Mouse (Mus musculus) liver, embryonic 16.5 days (tissue): Measurements from ENCODE around the gene Pi4k2a. TPM values are rescaled to one million over a fixed set of nuclear protein-coding genes. Genes with fewer than 3 reads are reported as not detected.
"Not testable (repeated sequence)": the region's sequence is repeated elsewhere in the genome, so short reads cannot be mapped to it uniquely, and the experiment has no call there.

Source experiments
- ATAC-seq: fragments of 200-750 bp; cut with Nextera tagmentation; 2 replicates; pipeline ENCODE4 v1.8.0; 2017; ENCODE audit warnings: low read depth, mild to moderate bottlenecking, moderate number of reproducible peaks, moderate library complexity
- H3K27ac ChIP-seq: fragments of 300-500 bp; sonication (generic); 2 replicates; pipeline ENCODE4 v1.5.1; 2014; ENCODE audit warnings: mild to moderate bottlenecking, low read length
- H3K27me3 ChIP-seq: fragments of 300-500 bp; sonication (generic); 2 replicates; pipeline ENCODE4 v1.6.1; 2014; ENCODE audit warnings: low read depth, low read length, mixed read lengths; ENCODE audit not compliant: control insufficient read depth, insufficient read depth
- H3K36me3 ChIP-seq: fragments of 300-500 bp; sonication (generic); 2 replicates; pipeline ENCODE4 v1.6.1; 2014; ENCODE audit warnings: mild to moderate bottlenecking; ENCODE audit not compliant: control insufficient read depth, insufficient read depth
- H3K4me1 ChIP-seq: fragments of 300-500 bp; sonication (generic); 2 replicates; pipeline ENCODE4 v1.6.1; 2014; ENCODE audit warnings: low read depth, low read length, mixed read lengths; ENCODE audit not compliant: control insufficient read depth
- H3K4me2 ChIP-seq: fragments of 300-500 bp; sonication (generic); 2 replicates; pipeline ENCODE4 v1.6.1; 2014; ENCODE audit warnings: low read depth, low read length, mixed read lengths
- H3K4me3 ChIP-seq: fragments of 300-500 bp; sonication (generic); 2 replicates; pipeline ENCODE4 v1.5.1; 2014; ENCODE audit warnings: low read depth, mild to moderate bottlenecking, low read length
- H3K9ac ChIP-seq: fragments of 300-500 bp; sonication (generic); 2 replicates; pipeline ENCODE4 v1.6.1; 2014; ENCODE audit warnings: low read depth, low read length
- H3K9me3 ChIP-seq: fragments of 300-500 bp; sonication (generic); replicated peaks from 2 replicates; pipeline ENCODE4 v1.6.1; 2016; ENCODE audit warnings: low read length; ENCODE audit not compliant: control insufficient read depth
- WGBS: fragments of 180-500 bp; shearing (Covaris S2); extraction: QIAGEN DNeasy Blood & Tissue Kit; methylation state at CpG from one replicate; pipeline ENCODE4 v1.1.7; 2014; ENCODE audit not compliant: insufficient replicate concordance; 5-methylcytosine and 5-hydroxymethylcytosine counted together
- polyA plus RNA-seq: library from polyadenylated mRNA; unstranded; fragments of >200 nt; fragmentation: Nextera tagmentation; extraction: Ambion mirVana; gene quantifications from 2 replicates; pipeline ENCODE4 v1.2.1, GENCODE M21; 2015

Gene Pi4k2a
- polyA plus RNA-seq, 1 experiment from 2014 or later: 4.0 TPM

DNA sequence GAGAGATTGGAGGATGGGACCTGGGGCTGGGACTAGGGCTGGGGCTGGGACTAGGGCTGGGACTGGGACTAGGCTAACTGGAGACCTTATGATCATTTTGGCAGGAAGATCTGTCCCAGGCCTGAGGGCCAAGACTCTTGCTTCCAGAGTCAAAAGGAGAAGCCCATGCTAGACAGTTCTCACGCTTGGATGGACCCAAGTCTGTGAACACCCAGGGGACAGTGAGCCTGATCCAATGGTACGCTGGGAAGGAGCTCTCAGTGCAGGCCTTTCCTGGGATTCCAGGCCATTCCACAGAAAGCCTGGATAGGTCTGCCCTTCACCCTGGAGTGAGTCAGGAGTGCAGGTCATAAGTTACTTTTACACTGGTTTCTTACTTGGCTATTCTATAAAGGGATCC is 15.2 kb upstream of the Pi4k2a start:
- ATAC-seq: no peak
- WGBS: 63% methylated on average over 2 of the region's 2 CpGs
- H3K27ac ChIP-seq: no peak overlapping the region

DNA sequence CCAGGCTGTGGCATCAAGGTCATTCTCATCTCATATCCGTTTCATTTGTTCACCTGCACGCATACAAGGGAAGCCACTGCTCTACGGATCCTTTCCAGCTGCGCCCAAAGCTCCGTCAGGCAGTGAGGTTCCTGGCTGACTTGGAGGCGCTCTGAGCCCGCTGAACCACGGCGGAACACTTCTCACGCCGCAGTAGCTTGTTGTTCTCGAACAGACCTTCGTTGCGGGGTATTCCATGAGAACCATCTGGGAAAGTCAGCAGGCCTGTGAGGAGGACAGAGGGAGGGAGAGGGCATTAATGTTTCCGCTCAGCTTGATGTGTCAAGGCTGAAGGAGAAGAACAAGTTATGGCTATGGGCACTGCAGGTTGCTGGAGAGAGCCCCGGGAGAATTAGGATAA is 14.3 kb upstream of the Pi4k2a start:
- no peaks in the 10 kb centered on the region for H3K9me3 ChIP-seq
- no peak for ATAC-seq
- H3K4me1 ChIP-seq: no peaks in the 10 kb centered on the region
- no peaks in the 10 kb centered on the region for H3K36me3 ChIP-seq
- 81% methylated on average over 16 of the region's 16 CpGs for WGBS
- no peak overlapping the region for H3K9ac ChIP-seq
- H3K4me3 ChIP-seq: no peak overlapping the region
- H3K27me3 ChIP-seq: no peaks in the 10 kb centered on the region
- H3K4me2 ChIP-seq: no peak overlapping the region
- no peak overlapping the region for H3K27ac ChIP-seq

More for the DNA sequence above, 15.2 kb upstream of the Pi4k2a start:
- Histone ChIP-seq H3K4me1 (no peaks in the 10 kb centered on the region), H3K27me3 (no peaks in the 10 kb centered on the region), H3K9ac (no peak overlapping the region), H3K36me3 (no peaks in the 10 kb centered on the region), H3K9me3 (no peaks in the 10 kb centered on the region), H3K4me3 (no peak overlapping the region), H3K4me2 (no peak overlapping the region)

- Histone ChIP-seq H3K9ac (no peak overlapping the region), H3K27me3 (no peaks in the 10 kb centered on the region), H3K4me2 (no peak overlapping the region), H3K4me1 (no peaks in the 10 kb centered on the region), H3K4me3 (no peak overlapping the region), H3K27ac (no peak overlapping the region), H3K36me3 (no peaks in the 10 kb centered on the region), H3K9me3 (no peaks in the 10 kb centered on the region)
- 82% methylated on average over 8 of the region's 8 CpGs for WGBS
- ATAC-seq: no peak
These were observed 11.7 kb upstream of the Pi4k2a start for GRCm38 (mm10) chr19:42078566-42078965.

DNA sequence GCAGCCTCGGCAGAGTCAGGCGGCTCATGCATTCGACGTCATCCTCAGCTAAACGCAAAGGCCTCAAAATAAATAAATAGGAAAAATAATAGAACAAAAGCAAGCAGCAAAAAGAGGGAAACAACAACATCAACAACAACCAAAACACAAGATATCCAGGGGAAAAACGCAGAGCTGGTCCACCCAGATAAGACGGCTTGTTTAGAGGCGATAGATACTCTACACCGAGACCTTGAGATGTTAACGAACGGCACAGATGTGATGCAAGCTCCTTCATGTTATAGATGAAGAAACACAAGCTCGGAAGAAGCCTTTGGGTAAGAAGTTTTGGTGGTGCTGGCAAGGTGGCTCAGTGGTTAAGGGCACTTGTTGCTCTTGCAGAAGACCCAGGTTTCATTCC is 11.3 kb upstream of the Pi4k2a start:
- 70% methylated on average over 12 of the region's 12 CpGs for WGBS

DNA sequence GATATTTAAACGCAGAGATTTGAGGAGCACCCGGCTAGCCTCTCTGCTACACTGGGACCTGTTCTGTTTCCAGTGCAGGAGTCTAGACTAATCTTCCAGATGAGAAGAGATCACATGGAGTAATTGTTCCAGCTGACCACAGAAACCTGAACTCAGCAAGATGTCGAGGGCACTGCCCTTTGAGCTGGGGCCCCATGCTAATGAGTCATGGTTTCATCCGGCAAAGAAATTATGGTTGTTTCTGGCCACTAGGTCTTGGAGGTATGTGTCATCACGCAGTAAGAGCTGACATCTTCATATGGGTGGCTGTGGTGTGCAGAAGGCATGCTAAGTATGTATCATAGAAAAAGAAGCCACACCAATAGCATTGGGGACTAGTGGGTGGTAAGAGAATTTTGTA is 10.3 kb upstream of the Pi4k2a start:
- Histone ChIP-seq H3K4me3 (no peak overlapping the region), H3K36me3 (no peaks in the 10 kb centered on the region), H3K27me3 (no peaks in the 10 kb centered on the region), H3K9me3 (no peaks in the 10 kb centered on the region), H3K4me2 (no peak overlapping the region), H3K27ac (no peak overlapping the region), H3K4me1 (no peaks in the 10 kb centered on the region), H3K9ac (no peak overlapping the region)
- 52% methylated on average over 5 of the region's 5 CpGs for WGBS
- ATAC-seq: no peak

More for the DNA sequence above, 11.3 kb upstream of the Pi4k2a start:
- H3K27ac ChIP-seq: no peak overlapping the region
- H3K9ac ChIP-seq: no peak overlapping the region
- H3K36me3 ChIP-seq: no peaks in the 10 kb centered on the region
- H3K27me3 ChIP-seq: no peaks in the 10 kb centered on the region
- ATAC-seq: no peak
- H3K9me3 ChIP-seq: no peaks in the 10 kb centered on the region
- no peak overlapping the region for H3K4me2 ChIP-seq
- no peak overlapping the region for H3K4me3 ChIP-seq
- H3K4me1 ChIP-seq: no peaks in the 10 kb centered on the region

GRCm38 (mm10) chr19:42080469-42080868 is 9.8 kb upstream of the Pi4k2a start:
- Histone ChIP-seq H3K4me3 (no peak overlapping the region), H3K27ac (no peak overlapping the region), H3K4me1 (no peaks in the 10 kb centered on the region), H3K4me2 (no peak overlapping the region), H3K9ac (no peak overlapping the region), H3K27me3 (no peaks in the 10 kb centered on the region), H3K9me3 (no peaks in the 10 kb centered on the region), H3K36me3 (no peaks in the 10 kb centered on the region)
- ATAC-seq: no peak
- WGBS: 70% methylated on average over 11 of the region's 11 CpGs

- H3K9ac ChIP-seq, H3K27ac ChIP-seq, ATAC-seq, H3K4me1 ChIP-seq, H3K4me3 ChIP-seq, H3K9me3 ChIP-seq, H3K27me3 ChIP-seq, H3K36me3 ChIP-seq, H3K4me2 ChIP-seq: not testable (repeated sequence)
- 59% methylated on average over 5 of the region's 5 CpGs for WGBS
These were observed 8.7 kb upstream of the Pi4k2a start for GRCm38 (mm10) chr19:42081613-42082012.

DNA sequence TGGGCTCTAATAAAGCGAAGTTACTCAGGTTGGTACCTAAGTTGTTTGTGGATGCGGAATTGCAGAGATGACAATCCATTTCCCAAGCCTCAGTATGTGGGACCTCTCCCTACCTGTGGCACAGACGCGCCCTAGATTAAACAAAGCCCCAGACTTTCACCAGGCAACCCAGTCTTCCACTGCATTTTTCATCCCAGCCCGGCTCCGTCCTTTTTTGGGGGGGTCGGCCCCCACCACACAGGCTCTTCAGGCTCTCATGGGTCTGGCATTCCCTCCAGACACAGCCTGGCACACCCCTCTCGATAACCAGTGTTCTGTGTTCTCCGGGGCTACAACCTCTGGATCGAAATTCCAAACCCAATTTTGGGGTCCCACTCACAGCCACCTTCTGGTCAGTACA is 4.6 kb upstream of the Pi4k2a start:
- Histone ChIP-seq H3K4me3 (peak overlapping the region; percentile 62), H3K4me1 (peaks cover 19% of the 10 kb centered on the region), H3K9ac (peak overlapping the region; percentile 49; the same call in 1 of the 2 replicates), H3K27ac (no peak overlapping the region), H3K27me3 (no peaks in the 10 kb centered on the region), H3K9me3 (no peaks in the 10 kb centered on the region), H3K4me2 (peak overlapping the region; percentile 77), H3K36me3 (no peaks in the 10 kb centered on the region)
- 12% methylated on average over 10 of the region's 10 CpGs for WGBS
- no peak for ATAC-seq

DNA sequence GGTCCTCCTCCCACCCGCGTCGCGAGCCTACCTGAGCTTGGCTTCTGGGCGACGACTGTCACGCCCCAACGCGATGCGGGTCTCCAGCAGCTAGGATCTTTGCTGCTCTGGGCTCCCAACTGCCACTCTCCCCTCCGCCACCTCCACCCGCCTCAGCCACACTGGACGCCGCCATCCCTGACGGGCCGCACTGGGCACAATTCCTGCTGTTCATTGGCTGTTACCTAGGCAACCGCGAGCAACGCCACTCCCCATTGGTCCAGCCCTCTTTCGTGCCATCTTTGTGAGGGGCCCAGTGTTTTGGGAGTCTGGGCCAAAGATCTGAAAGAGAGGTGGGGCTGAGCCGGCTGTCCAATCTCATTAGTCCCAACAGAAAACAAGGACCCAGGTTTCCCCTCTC is 4.1 kb upstream of the Pi4k2a start, which contains the start of gene Morn4:
Gene Morn4 (minus strand): TSS at position 192 of the 400 bp plus-strand sequence.
- ATAC-seq: no peak
- no peaks in the 10 kb centered on the region for H3K36me3 ChIP-seq
- WGBS: under 1% methylated on average over 21 of the region's 21 CpGs
- no peaks in the 10 kb centered on the region for H3K27me3 ChIP-seq
- H3K27ac ChIP-seq: no peak within 1 kb of the TSS
- H3K4me3 ChIP-seq: peak within 1 kb of the TSS; percentile 62
- peak within 1 kb of the TSS; percentile 77 for H3K4me2 ChIP-seq
- H3K4me1 ChIP-seq: peaks cover 22% of the 10 kb centered on the region
- peak within 1 kb of the TSS; percentile 49 for H3K9ac ChIP-seq
- no peaks in the 10 kb centered on the region for H3K9me3 ChIP-seq
